Mouse (Mus musculus): ENCODE measurements around the gene Nasp.
"Not testable (repeated sequence)": the region's sequence is repeated elsewhere in the genome, so short reads cannot be mapped to it uniquely, and the experiment has no call there.

Gene Nasp

GRCm38 (mm10) chr4:116627722-116628662 is at the start of gene Nasp:
Nasp (minus strand) TSS chr4:116627941.
- DNase-seq (ENCODE audit: extremely low read depth, low read depth, low spot score): no peak

- DNase-seq (ENCODE audit: extremely low read depth, low read depth, low spot score): no peak
Measured at GRCm38 (mm10) chr4:116676027-116676426, 48.3 kb upstream of the Nasp start.

GRCm38 (mm10) chr4:116674761-116675160 is 47.0 kb upstream of the Nasp start:
- DNase-seq (ENCODE audit: extremely low read depth, low read depth, low spot score): not testable (repeated sequence)

- DNase-seq (ENCODE audit: extremely low read depth, low read depth, low spot score): peak; percentile 73
Measured at GRCm38 (mm10) chr4:116672785-116673184, 45.0 kb upstream of the Nasp start.

GRCm38 (mm10) chr4:116669291-116669690 is 41.5 kb upstream of the Nasp start:
- no peak for DNase-seq (ENCODE audit: extremely low read depth, low read depth, low spot score)

- DNase-seq (ENCODE audit: extremely low read depth, low read depth, low spot score): no peak
Measured at GRCm38 (mm10) chr4:116668145-116668544, 40.4 kb upstream of the Nasp start.

GRCm38 (mm10) chr4:116666625-116667024 is 38.9 kb upstream of the Nasp start:
- no peak for DNase-seq (ENCODE audit: extremely low read depth, low read depth, low spot score)

- DNase-seq (ENCODE audit: extremely low read depth, low read depth, low spot score): no peak
Measured at GRCm38 (mm10) chr4:116661998-116662397, 34.3 kb upstream of the Nasp start.

- no peak for DNase-seq (ENCODE audit: extremely low read depth, low read depth, low spot score)
Measured at GRCm38 (mm10) chr4:116660829-116661228, 33.1 kb upstream of the Nasp start.

GRCm38 (mm10) chr4:116659916-116660315 is 32.2 kb upstream of the Nasp start:
- DNase-seq (ENCODE audit: extremely low read depth, low read depth, low spot score): not testable (repeated sequence)

GRCm38 (mm10) chr4:116659474-116659873 is 31.7 kb upstream of the Nasp start:
- DNase-seq (ENCODE audit: extremely low read depth, low read depth, low spot score): no peak

GRCm38 (mm10) chr4:116657971-116658370 is 30.2 kb upstream of the Nasp start:
- no peak for DNase-seq (ENCODE audit: extremely low read depth, low read depth, low spot score)

- DNase-seq (ENCODE audit: extremely low read depth, low read depth, low spot score): no peak
Measured at GRCm38 (mm10) chr4:116655658-116656057, 27.9 kb upstream of the Nasp start.

- DNase-seq (ENCODE audit: extremely low read depth, low read depth, low spot score): no peak
Measured at GRCm38 (mm10) chr4:116655100-116655499, 27.4 kb upstream of the Nasp start.

GRCm38 (mm10) chr4:116653228-116653627 is 25.5 kb upstream of the Nasp start:
- no peak for DNase-seq (ENCODE audit: extremely low read depth, low read depth, low spot score)

- DNase-seq (ENCODE audit: extremely low read depth, low read depth, low spot score): no peak
Measured at GRCm38 (mm10) chr4:116651797-116652135, 24.0 kb upstream of the Nasp start.

- no peak for DNase-seq (ENCODE audit: extremely low read depth, low read depth, low spot score)
Measured at GRCm38 (mm10) chr4:116650924-116651796, 23.4 kb upstream of the Nasp start, which contains the start of gene Akr1a1. Akr1a1 (minus strand) TSS chr4:116651680.

GRCm38 (mm10) chr4:116650365-116650764 is 22.6 kb upstream of the Nasp start:
- no peak for DNase-seq (ENCODE audit: extremely low read depth, low read depth, low spot score)

- no peak for DNase-seq (ENCODE audit: extremely low read depth, low read depth, low spot score)
Measured at GRCm38 (mm10) chr4:116649411-116649810, 21.7 kb upstream of the Nasp start.

GRCm38 (mm10) chr4:116645624-116646023 is 17.9 kb upstream of the Nasp start:
- DNase-seq (ENCODE audit: extremely low read depth, low read depth, low spot score): no peak

- DNase-seq (ENCODE audit: extremely low read depth, low read depth, low spot score): no peak
Measured at GRCm38 (mm10) chr4:116644326-116644725, 16.6 kb upstream of the Nasp start.

- no peak for DNase-seq (ENCODE audit: extremely low read depth, low read depth, low spot score)
Measured at GRCm38 (mm10) chr4:116642071-116642470, 14.3 kb upstream of the Nasp start.
